Mouse (Mus musculus): ENCODE measurements around the gene Ier3.

The Ier3 gene

GRCm38 (mm10) chr17:35821439-35822430 lies at the start of gene Ier3:
Ier3 (plus strand) TSS chr17:35821684.
- DNase-seq, result peak; percentile 68

- DNase-seq, result peak; percentile 93
Measured at GRCm38 (mm10) chr17:35776811-35777609, 44.5 kb upstream of the Ier3 start.

- DNase-seq, result no peak
Measured at GRCm38 (mm10) chr17:35778965-35779364, 42.5 kb upstream of the Ier3 start.

GRCm38 (mm10) chr17:35779466-35780205 lies 41.8 kb upstream of the Ier3 start:
- DNase-seq, result no peak

- no peak for DNase-seq
Measured at GRCm38 (mm10) chr17:35780362-35780761, 41.1 kb upstream of the Ier3 start.

GRCm38 (mm10) chr17:35782398-35782797 lies 39.1 kb upstream of the Ier3 start:
- no peak for DNase-seq

DNA sequence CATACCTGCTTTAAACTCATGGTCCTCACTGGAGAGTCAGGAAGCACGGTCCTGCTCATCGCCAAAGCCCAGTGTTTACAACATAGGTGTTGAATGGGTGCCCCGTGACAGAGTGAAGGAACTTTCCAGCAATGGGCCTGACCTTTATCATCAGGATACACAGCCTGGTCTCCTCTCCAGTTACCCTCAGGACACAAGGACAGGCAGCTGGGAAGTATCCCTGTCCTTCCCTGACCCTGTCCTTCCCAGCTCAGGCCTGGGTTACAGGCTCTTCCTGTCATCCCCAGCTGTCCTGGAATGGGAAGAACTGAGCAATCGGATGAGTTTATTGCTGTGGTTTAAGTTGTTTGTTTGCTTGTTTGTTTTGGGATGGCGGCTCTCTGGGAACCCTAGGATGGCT lies 38.6 kb upstream of the Ier3 start:
- no peak for DNase-seq

GRCm38 (mm10) chr17:35783944-35784343 lies 37.5 kb upstream of the Ier3 start:
- no peak for DNase-seq

DNA sequence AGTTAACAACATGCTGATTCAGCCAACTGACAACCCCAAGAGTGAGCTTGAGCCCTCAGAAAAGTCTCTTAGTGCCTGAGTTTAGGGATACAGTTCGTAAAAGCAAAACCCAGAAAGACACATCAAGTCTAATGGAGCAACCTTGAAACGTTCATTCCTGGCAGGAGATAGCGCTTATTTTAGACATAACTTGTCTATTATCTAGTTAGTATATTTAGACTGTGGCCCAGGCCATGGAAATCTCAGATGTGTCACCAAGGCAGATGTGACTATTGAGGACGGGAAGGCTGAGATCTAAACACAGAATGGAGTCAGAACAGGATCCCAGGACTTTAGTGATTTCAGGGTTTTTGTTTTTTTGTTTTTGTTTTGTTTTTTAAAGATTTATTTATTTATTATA lies 36.3 kb upstream of the Ier3 start:
- no peak for DNase-seq

DNA sequence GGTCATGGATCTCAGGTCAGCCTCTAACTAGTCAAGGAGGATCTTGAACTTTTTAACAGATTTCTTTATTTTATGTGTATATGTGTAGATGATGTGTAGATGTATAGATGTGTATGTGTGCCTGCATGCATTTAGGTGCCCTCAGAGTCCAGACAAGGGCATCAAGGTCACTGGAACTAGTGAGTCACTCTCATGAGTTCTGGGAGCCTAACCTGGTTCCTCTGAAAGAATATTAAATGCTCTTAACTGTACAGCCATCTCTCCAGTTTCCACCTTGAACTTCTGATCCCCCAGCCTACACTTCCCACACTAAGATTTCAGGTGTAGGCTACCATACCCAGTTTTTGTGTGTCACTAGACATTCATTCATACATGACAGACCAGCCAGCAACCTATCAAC lies 34.0 kb upstream of the Ier3 start:
- no peak for DNase-seq

DNA sequence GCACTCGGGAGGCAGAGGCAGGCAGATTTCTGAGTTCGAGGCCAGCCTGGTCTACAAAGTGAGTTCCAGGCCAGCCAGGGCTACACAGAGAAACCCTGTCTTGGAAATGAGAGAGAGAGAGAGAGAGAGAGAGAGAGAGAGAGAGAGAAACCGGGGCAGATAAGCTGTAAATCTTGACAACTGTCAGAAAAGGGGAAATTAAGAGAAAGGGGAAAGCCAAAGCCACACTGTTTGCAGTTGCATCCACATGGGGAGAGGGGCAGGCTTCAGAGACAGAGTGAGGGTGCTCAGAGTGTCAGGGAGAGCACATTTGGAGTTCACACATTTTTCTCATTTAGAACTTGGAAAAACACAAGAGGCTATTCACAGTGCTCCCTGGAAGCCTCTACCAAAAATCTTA lies 33.5 kb upstream of the Ier3 start:
- no peak for DNase-seq

DNA sequence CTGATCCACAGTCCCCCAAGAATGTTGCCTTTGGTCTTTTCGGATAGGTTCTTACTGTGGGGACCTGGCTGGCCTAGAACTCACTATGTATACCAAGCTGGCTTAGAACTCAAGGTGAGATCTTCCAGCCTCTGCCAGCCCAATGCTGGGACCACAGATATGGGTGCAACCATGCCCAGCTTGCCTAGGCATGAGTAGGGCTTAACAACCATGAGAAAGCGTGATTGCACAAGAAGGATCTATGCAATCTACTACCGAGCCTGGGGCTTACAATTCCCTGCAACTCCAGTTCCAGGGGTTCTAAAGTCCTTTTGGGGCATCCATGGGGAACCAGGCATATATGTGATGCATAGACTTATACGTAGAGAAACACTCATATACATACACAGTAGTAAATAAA lies 30.6 kb upstream of the Ier3 start:
- DNase-seq, result no peak

- DNase-seq, result no peak
Measured at GRCm38 (mm10) chr17:35792837-35793236, 28.6 kb upstream of the Ier3 start.

DNA sequence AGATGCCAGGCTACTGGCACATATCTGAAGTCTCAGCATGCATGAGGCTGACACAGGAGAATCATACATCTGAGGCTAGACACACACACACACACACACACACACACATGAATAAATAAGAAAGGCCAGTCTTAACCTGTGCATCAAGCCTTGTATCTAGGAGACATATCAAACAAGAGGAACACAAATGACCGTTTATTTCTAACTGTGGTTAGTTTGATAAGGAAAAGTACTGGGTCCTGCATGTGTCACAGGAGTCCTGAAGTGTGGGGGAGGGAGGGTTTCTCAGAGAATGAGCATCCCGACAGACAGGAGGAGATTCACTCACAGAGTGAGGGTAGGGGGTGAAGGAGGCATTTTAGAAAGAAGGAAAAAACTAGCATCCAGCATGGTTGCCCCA lies 26.4 kb upstream of the Ier3 start:
- DNase-seq, result no peak

DNA sequence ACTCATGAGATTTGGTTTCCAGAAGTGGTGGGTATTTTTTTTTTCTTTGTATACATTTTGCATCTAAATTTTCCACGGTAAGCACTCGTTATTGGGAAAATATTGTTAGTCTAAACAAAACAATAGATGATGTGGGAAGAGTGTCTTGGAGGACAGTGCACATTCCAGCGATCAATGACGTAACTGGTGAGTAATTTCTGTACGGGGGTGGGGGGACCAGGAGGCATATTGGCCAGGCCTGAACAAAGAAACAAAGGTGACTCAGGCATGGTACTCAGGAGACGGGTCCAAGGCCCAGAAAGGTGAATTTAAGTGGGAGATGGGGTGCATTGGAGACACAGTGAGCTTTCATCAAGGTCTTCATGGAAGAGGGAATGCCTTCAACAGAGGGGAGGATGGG lies 25.8 kb upstream of the Ier3 start:
- no peak for DNase-seq

GRCm38 (mm10) chr17:35796835-35797234 lies 24.6 kb upstream of the Ier3 start:
- DNase-seq, result no peak

DNA sequence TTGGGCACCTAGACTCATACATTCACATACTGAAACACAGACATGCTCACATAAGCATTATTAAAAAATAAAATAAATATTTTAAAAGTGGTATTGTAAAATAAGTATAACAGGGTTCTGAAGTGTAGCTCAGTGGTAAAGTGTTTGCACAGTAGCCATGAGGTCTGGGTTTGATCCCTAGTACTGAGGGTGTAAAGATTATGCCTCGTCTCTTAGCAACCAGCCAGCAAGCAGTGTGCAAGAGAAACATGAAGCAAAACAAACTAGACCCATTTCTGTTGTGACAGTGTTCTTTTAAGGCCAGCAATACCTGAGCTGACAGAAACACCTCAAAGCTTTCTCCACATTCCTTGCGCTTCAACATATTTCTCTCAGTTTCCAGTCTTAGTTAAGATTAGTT lies 20.6 kb upstream of the Ier3 start:
- no peak for DNase-seq

GRCm38 (mm10) chr17:35803020-35803419 lies 18.5 kb upstream of the Ier3 start:
- DNase-seq, result no peak

GRCm38 (mm10) chr17:35803858-35804399 lies 17.6 kb upstream of the Ier3 start:
- no peak for DNase-seq

GRCm38 (mm10) chr17:35808073-35808472 lies 13.4 kb upstream of the Ier3 start:
- DNase-seq, result no peak

DNA sequence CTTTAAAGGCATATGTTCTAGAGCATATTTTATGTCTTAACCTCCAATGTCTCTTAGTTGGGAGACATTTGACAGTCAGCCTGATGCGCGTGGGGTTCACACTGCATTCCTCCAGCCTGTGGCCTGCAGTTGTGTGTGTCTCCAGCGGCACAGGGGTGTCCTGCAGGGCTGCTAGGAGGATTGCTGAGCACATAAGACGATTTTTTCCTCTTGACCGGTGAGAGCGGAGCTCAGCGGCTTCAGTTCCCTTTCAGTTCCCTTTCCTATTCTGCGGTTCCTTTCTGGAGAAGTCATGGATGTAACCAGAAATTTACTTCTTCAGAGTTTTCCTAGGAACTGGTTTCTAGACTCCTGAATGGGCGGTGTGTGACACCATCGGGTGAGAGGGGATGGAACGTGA lies 12.1 kb upstream of the Ier3 start:
- no peak for DNase-seq

DNA sequence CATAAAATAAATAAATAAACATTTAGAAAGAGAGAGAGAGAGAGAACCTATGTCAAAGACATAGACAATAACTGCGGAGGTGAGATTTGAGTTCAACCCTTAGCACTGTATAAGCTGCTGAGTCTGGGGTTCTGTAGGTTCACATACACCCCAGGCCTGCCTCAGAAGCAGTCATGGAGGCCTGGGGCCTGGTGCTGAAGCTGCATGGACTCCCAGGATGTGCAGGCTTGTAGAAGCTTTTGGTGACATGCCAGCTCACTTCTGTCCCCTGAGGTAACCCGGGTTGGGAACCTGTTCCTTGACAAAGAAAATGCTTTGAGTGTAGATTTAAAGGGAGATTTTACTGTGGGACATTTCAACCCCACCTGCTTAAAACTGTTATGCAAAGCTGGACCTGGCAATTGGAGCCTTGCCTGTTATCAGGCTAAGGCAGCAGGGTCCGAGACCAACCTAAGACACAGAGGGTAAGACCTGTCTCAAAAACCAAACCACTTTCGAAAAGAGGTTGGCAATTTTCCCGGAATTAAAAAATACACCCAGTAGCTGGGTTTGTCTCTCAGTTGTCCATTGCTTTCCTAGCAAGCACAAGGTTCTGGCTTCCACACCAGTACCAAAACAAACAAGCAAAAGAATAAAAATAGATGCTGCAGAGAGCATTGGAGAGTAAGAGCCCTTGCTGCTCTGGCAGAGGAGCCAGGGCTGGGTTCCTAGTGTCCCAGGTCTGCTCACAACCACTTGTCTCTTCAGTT lies 10.4 kb upstream of the Ier3 start:
- no peak for DNase-seq
